Mouse (Mus musculus): ENCODE measurements at regions not wholly inside any gene's neighbourhood (a gene's known extent, or its start where the extent isn't known, plus 50 kb on each side); places are given as distances from the start of the nearest gene placed in this dataset.
A peak's percentile ranks its signal among the peaks of the same experiment; 100 is the strongest.

DNA sequence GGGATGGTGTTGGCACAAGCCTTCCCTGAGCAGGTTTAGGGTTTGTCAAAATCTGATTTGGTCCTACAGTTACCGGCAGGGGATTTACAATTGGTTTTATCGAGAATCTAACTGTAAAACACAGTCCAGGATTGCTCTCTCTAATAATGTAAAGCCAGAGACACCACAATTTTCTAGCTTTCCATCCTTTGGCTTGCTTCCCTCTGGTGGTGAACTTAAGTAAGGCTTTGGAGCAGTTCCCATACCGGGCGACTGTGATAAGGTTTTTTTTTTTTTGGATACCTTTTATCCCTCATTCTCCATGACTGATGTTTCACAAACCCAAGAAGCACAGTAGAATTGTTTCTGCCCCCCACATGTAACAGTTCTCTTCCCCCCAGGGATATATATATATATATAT is 195.3 kb downstream of the Tex13c3 start:
- TF ChIP-seq POLR2A (IDR thresholded peaks at IDR 0.05; ENCODE audit: insufficient read depth, low read depth, low read length): no peak
- no peak for TF ChIP-seq EP300 (IDR thresholded peaks at IDR 0.05; ENCODE audit: insufficient read depth, low read depth, low read length)
- no peak for TF ChIP-seq CTCF (IDR thresholded peaks at IDR 0.05)
- H3K27me3 ChIP-seq (ENCODE audit: control insufficient read depth, insufficient read depth, low read length): no peaks in the 10 kb centered on the region
- no peaks in the 10 kb centered on the region for H3K36me3 ChIP-seq (ENCODE audit: control insufficient read depth, insufficient read depth, low read length)
- 58% methylated on average over 4 of the region's 4 CpGs for WGBS
- no peak overlapping the region for H3K9ac ChIP-seq (ENCODE audit: low read depth, low read length)
- no peak for DNase-seq
- H3K27ac ChIP-seq: no peak overlapping the region
- H3K4me1 ChIP-seq (ENCODE audit: control insufficient read depth, insufficient read depth, low read length): no peaks in the 10 kb centered on the region
- intact Hi-C loops (cut with DNase I): no loop called here
- no peaks in the 10 kb centered on the region for H3K79me2 ChIP-seq (replicated peaks; ENCODE audit: control insufficient read depth, insufficient read depth, low read length)
- H3K4me3 ChIP-seq: no peak overlapping the region

DNA sequence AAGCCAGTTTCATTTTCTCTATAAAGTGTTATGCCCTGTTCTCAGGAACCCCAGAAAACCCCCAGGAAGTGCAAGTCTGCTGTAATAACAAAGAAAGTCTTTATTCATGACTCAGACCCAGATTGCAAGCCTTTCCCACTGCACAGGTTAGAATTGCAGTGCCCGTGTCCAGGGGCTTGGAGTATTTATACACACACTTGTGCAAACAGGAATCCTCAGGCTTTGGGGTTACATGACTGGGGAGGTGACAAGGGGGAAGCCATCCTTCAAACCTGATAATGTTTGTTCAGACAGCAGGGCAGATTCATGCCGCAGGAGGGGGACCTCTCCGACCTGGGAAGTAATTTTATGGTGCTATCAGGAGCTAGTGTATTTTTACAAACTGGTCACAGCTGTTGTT is 198.0 kb downstream of the Tex13c3 start:
- Histone ChIP-seq H3K4me3 (no peak overlapping the region), H3K27me3 (ENCODE audit: control insufficient read depth, insufficient read depth, low read length) (no peaks in the 10 kb centered on the region), H3K9ac (ENCODE audit: low read depth, low read length) (no peak overlapping the region), H3K27ac (no peak overlapping the region), H3K79me2 (replicated peaks; ENCODE audit: control insufficient read depth, insufficient read depth, low read length) (no peaks in the 10 kb centered on the region), H3K36me3 (ENCODE audit: control insufficient read depth, insufficient read depth, low read length) (no peaks in the 10 kb centered on the region), H3K4me1 (ENCODE audit: control insufficient read depth, insufficient read depth, low read length) (no peaks in the 10 kb centered on the region)
- no peak for DNase-seq
- intact Hi-C loops (cut with DNase I): no loop called here
- 50% methylated on average over 3 of the region's 3 CpGs for WGBS
- TF ChIP-seq POLR2A (IDR thresholded peaks at IDR 0.05; ENCODE audit: insufficient read depth, low read depth, low read length): no peak
- TF ChIP-seq EP300 (IDR thresholded peaks at IDR 0.05; ENCODE audit: insufficient read depth, low read depth, low read length): no peak
- TF ChIP-seq CTCF (IDR thresholded peaks at IDR 0.05): no peak

DNA sequence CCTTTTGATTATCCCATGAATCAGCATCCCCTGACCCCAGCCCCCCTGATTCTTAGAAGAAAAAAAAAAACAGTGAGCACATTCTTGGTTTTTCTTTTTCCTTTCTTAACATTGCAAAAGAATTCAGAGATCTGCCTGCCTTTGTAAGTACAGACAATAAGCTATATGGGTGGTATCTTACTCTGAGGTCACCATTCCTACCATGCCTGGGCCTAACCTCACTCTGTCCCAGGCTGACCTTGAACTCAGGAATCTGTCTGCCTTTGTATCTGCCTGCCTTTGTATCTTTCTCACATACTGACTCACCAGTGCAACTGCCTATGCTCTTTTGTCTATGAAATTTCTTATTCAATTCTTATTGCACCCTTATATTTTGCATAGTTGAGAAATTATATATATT is 216.9 kb downstream of the Tex13c3 start:
- no peak overlapping the region for H3K27ac ChIP-seq
- TF ChIP-seq EP300 (IDR thresholded peaks at IDR 0.05; ENCODE audit: insufficient read depth, low read depth, low read length): no peak
- no peak for TF ChIP-seq CTCF (IDR thresholded peaks at IDR 0.05)
- no peak for TF ChIP-seq POLR2A (IDR thresholded peaks at IDR 0.05; ENCODE audit: insufficient read depth, low read depth, low read length)
- no peak for DNase-seq
- H3K27me3 ChIP-seq (ENCODE audit: control insufficient read depth, insufficient read depth, low read length): no peaks in the 10 kb centered on the region
- no peak overlapping the region for H3K9ac ChIP-seq (ENCODE audit: low read depth, low read length)
- H3K79me2 ChIP-seq (replicated peaks; ENCODE audit: control insufficient read depth, insufficient read depth, low read length): no peaks in the 10 kb centered on the region
- no peaks in the 10 kb centered on the region for H3K36me3 ChIP-seq (ENCODE audit: control insufficient read depth, insufficient read depth, low read length)
- H3K4me1 ChIP-seq (ENCODE audit: control insufficient read depth, insufficient read depth, low read length): no peaks in the 10 kb centered on the region
- intact Hi-C loops (cut with DNase I): no loop called here
- no peak overlapping the region for H3K4me3 ChIP-seq

DNA sequence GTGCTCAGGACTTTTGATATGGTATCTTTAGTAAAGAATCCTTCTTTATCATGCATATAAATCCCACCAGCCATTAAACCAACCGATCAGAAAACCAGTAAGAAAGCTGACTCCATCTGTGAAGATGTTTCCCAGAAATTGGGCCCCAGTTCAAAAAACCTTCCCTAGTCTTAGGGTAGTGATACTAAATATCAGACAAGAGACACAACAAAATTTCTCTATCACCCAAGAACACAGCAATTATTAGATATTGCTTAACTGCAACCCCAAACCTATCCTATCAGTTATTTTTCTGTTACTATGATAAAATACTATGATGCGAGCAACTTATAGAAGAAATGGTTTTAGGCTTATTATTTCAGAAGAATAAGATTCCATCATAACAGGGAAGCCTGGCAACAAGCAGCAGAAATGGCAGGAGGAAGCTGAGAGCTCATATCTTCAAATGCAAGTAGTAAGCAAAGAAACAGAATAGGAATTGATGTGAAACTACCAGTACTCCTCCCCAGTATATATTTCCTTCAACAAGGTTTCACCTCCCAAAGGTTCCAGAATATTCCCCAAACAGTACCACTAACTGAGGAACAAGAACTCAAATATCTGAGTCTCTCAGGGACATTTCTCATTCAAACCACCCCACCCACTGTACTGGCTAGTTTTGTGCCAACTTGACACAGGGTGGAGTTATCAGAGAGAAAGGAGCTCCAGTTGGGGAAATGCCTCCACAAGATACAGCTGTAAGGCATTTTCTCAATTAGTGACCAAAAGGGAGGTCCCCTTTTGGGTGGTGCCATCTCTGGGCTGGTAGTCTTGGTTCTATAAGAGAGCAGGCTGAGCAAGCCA is 234.1 kb downstream of the Tex13c3 start:
- DNase-seq: no peak
- TF ChIP-seq POLR2A (IDR thresholded peaks at IDR 0.05; ENCODE audit: insufficient read depth, low read depth, low read length): no peak
- no peak for TF ChIP-seq CTCF (IDR thresholded peaks at IDR 0.05)
- TF ChIP-seq EP300 (IDR thresholded peaks at IDR 0.05; ENCODE audit: insufficient read depth, low read depth, low read length): no peak
- H3K36me3 ChIP-seq (ENCODE audit: control insufficient read depth, insufficient read depth, low read length): no peaks in the 10 kb centered on the region
- H3K27ac ChIP-seq: no peak overlapping the region
- H3K4me3 ChIP-seq: no peak overlapping the region
- H3K79me2 ChIP-seq (replicated peaks; ENCODE audit: control insufficient read depth, insufficient read depth, low read length): no peaks in the 10 kb centered on the region
- H3K27me3 ChIP-seq (ENCODE audit: control insufficient read depth, insufficient read depth, low read length): no peaks in the 10 kb centered on the region
- no peak overlapping the region for H3K9ac ChIP-seq (ENCODE audit: low read depth, low read length)
- WGBS: 76% methylated on average over 2 of the region's 2 CpGs
- intact Hi-C loops (cut with DNase I): no loop called here
- no peaks in the 10 kb centered on the region for H3K4me1 ChIP-seq (ENCODE audit: control insufficient read depth, insufficient read depth, low read length)

DNA sequence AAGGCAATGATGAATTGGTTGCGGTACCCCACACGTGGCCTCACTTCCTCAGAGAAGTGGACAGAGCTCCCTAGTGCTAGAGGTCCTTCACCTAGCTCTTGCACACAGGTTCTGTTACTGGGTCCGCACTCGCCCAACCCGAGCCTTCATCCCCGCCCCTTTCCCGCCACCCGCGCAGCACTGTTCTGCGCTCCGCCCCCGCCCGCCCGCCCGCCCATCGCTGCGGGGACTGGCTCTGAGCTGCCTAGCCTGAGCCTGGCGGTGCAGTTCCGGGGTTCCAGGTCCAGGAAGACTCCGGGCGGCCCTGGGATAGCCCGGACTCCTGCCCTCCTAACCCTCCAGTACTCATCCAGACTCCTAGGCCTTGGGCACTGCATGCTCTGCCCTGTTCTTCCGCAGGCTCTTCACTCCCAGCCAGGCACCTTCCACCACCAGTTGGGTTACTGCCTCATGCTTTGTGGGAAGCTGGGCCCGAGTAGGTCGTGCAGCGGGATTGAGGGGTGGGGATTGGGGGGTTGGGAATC is 243.3 kb downstream of the Tex13c3 start:
- H3K79me2 ChIP-seq (replicated peaks; ENCODE audit: control insufficient read depth, insufficient read depth, low read length): no peaks in the 10 kb centered on the region
- no peaks in the 10 kb centered on the region for H3K36me3 ChIP-seq (ENCODE audit: control insufficient read depth, insufficient read depth, low read length)
- peak overlapping the region; percentile 68 for H3K9ac ChIP-seq (ENCODE audit: low read depth, low read length)
- H3K4me3 ChIP-seq: peak overlapping the region; percentile 49
- H3K27me3 ChIP-seq (ENCODE audit: control insufficient read depth, insufficient read depth, low read length): no peaks in the 10 kb centered on the region
- WGBS: 10% methylated on average over 24 of the region's 26 CpGs
- peak; percentile 15 to 43 for DNase-seq
- no peak for TF ChIP-seq POLR2A (IDR thresholded peaks at IDR 0.05; ENCODE audit: insufficient read depth, low read depth, low read length)
- TF ChIP-seq EP300 (IDR thresholded peaks at IDR 0.05; ENCODE audit: insufficient read depth, low read depth, low read length): no peak
- no peak for TF ChIP-seq CTCF (IDR thresholded peaks at IDR 0.05)
- H3K4me1 ChIP-seq (ENCODE audit: control insufficient read depth, insufficient read depth, low read length): no peaks in the 10 kb centered on the region
- intact Hi-C loops (cut with DNase I): no loop called here
- no peak overlapping the region for H3K27ac ChIP-seq

DNA sequence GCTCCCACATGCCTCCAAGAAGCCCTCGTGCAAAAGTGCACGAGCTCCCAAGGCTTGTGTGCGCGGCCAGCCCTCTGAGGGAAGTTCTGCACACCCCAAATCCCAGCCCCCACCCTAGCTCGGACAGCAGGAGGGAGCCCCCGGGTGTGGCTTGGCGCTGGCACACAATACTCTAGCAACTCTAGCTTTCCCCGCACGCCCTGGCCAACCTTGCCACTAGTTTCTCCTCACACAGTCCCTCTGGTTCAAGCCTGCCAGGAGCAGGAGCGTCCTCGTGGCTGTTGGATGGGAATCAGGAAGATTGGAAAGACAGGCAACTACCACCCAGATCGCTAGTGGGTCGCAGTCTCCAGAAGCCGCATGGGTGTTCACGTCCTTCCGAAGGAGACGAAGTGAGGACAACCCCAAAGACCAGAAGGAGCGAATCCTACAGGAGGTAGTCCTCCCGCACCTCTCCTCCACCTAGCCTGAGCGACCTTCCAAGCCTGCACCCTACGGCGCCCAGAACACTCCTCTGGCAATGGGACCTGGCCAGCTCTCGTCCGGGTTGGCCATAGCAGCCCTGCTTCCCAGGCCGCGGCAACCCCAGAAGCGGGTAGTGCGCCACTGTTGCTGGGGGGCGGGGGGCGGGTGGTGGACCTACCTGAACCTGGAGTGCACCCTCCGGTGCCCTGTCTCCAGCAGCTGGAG is 243.9 kb downstream of the Tex13c3 start:
- intact Hi-C loops (cut with DNase I): no loop called here
- peak overlapping the region; percentile 49 for H3K4me3 ChIP-seq
- WGBS: 15% methylated on average over 30 of the region's 31 CpGs
- no peaks in the 10 kb centered on the region for H3K27me3 ChIP-seq (ENCODE audit: control insufficient read depth, insufficient read depth, low read length)
- H3K4me1 ChIP-seq (ENCODE audit: control insufficient read depth, insufficient read depth, low read length): no peaks in the 10 kb centered on the region
- DNase-seq: peak; percentile 5 to 32
- TF ChIP-seq EP300 (IDR thresholded peaks at IDR 0.05; ENCODE audit: insufficient read depth, low read depth, low read length) (no peak), POLR2A (IDR thresholded peaks at IDR 0.05; ENCODE audit: insufficient read depth, low read depth, low read length) (no peak), CTCF (IDR thresholded peaks at IDR 0.05) (no peak)
- H3K79me2 ChIP-seq (replicated peaks; ENCODE audit: control insufficient read depth, insufficient read depth, low read length): no peaks in the 10 kb centered on the region
- no peaks in the 10 kb centered on the region for H3K36me3 ChIP-seq (ENCODE audit: control insufficient read depth, insufficient read depth, low read length)
- H3K27ac ChIP-seq: no peak overlapping the region
- peak overlapping the region; percentile 68 for H3K9ac ChIP-seq (ENCODE audit: low read depth, low read length)

Measured in heart, adult 2 months (tissue).